Mouse (Mus musculus) layer of hippocampus, adult 11-12 months (tissue): ENCODE measurements around the gene Hif1an.

Experiments used
- DNase-seq: peaks from one replicate; pipeline ENCODE4 v3.0.0; 2022; ENCODE audit warnings: low spot score

Gene Hif1an

DNA sequence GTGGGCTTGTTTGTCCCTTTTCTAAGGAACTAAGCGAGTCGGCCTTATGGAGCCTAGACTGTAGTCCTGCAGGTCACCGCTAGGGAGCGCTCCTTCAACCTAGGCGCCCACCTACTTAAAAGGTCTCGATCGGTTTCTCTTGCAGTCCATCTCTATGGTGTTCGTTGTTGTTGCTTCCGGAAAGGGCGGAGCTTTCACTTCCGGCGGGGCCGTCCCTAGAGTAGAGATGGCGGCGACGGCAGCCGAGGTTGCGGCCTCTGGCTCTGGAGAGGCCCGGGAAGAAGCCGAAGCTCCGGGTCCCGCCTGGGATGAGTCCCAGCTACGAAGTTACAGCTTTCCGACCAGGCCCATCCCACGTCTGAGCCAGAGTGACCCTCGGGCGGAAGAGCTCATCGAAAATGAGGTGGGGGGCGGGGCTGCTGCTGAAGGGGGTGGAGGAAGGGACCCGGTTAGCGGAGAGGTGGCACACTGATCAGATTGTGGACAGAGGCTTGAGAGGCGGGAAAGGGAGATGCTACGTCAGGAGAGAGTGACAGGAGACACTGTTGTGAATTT lies at the start of gene Hif1an:
Gene Hif1an (plus strand): TSS at position 199 of the 555 bp plus-strand sequence.
- DNase-seq = peak; percentile 97

GRCm38 (mm10) chr19:44513054-44513833 lies 49.4 kb upstream of the Hif1an start:
- DNase-seq = no peak

GRCm38 (mm10) chr19:44513921-44514482 lies 48.6 kb upstream of the Hif1an start:
- no peak for DNase-seq

GRCm38 (mm10) chr19:44514521-44515451 lies 47.9 kb upstream of the Hif1an start:
- no peak for DNase-seq

GRCm38 (mm10) chr19:44515769-44516168 lies 46.9 kb upstream of the Hif1an start:
- DNase-seq = no peak

- DNase-seq = no peak
These were observed 44.5 kb upstream of the Hif1an start for GRCm38 (mm10) chr19:44517996-44518768.

- DNase-seq = no peak
These were observed 43.5 kb upstream of the Hif1an start for GRCm38 (mm10) chr19:44519152-44519551.

DNA sequence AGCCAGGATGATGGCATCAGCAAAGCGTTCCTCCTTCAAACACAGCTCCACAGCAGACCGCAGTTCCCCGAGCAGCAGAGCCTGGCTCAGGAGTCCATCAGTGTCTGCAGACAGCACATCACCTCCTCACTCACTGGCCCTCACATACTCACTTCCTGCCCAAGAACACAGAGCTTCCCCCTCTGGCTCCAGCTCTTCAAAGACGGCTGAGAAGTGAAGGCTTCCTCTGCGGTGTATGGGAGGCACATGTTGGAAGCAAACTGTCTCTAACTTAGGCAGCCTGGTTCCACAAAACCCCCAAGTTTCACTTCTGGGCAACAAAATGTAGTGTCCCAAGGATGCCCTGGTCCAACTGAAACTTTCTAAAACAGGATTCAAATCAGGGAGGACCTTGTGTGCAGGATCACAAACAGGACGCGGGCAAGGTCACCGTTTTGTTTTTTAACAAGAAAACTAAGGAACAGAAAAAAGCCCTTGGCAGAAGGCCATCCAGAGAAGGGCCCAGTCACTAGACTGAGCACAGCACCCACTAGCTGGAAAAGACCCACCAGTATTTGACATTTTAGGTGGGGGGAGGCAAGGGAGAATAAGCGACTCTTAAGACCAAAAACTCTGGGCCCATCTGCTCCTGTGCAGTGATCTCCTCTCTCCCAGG lies 37.0 kb upstream of the Hif1an start:
- no peak for DNase-seq

DNA sequence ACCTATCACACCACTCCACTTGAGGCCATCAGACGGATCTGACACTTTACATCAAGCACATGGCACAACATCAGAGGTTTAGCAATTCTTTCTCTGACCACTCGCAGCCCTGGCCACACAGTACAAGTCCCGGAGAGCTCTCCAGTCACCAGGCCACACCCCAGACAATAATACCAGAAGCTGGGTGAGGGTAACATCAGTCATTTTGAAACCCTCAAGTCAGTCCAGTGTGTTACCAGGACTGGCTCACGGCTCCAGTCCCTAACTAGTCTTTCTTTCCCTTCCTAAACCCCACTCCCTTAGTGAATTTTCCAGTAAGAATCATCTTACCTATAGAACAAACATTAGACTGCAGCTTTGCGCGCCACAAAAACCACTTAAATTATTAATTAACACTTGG lies 32.6 kb upstream of the Hif1an start:
- DNase-seq = no peak

- no peak for DNase-seq
These were observed 27.3 kb upstream of the Hif1an start for GRCm38 (mm10) chr19:44535376-44535775.

DNA sequence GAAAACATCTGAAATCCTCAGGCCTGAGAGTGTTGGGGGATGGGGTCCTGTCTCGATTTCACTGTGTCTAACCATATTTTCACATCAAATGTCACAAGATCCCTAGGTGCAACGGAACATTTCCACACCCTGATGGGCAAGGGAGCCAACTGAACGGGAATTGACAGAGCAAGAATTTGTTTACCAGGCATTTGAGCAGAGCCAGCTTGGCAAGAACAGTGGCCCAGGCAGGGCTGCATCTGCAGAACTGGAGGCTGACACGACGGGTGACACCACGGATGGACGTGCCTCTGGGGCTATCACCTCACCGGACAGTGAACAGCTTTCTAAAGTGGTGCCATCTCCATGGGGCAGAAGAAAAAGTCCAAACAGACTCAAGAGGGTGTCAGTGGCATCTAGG lies 25.2 kb upstream of the Hif1an start:
- no peak for DNase-seq

DNA sequence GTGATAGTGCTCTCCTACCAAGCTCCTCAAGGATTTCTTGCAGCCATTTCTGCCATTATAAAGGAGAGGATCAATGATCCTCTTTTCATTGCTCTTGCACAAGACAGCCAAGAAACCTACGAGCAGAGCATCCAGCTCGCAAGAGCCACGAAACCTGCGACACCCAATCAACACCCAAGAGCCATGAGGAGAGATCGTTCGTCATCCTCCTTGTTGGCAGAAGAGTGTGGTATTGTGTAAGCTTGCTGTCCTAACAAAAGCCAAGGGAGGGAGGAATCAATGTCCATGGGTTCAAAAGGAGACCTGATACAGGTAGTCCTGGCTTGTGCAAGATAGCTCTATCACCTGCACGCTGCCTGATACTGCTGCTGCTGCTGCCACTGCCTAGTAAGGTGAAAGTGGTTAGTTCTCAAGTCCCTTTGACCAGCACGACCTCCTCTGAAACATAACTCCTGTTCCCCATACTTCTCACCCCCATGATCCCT lies 19.9 kb upstream of the Hif1an start:
- no peak for DNase-seq

- no peak for DNase-seq
These were observed 18.3 kb upstream of the Hif1an start for GRCm38 (mm10) chr19:44544372-44544771.

DNA sequence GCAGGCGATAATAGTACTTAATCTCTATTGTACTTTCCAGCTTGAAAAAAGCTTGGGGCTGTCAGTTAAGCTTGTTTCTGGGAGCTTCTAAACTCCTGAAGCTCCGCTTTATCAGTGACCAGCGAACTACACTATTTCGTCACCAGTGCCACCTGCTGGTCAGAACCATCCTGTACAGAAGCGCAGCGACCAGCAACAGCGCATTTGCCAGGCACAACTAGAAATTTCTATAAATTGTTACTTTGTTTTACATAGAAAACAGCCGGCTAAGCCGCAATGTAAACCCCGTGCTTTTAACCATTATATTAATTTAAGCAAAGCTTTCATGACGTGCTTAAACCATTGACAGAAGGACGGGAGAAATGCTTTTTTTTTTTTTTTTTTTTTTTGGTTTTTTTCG lies 17.9 kb upstream of the Hif1an start:
- DNase-seq = peak; percentile 77

DNA sequence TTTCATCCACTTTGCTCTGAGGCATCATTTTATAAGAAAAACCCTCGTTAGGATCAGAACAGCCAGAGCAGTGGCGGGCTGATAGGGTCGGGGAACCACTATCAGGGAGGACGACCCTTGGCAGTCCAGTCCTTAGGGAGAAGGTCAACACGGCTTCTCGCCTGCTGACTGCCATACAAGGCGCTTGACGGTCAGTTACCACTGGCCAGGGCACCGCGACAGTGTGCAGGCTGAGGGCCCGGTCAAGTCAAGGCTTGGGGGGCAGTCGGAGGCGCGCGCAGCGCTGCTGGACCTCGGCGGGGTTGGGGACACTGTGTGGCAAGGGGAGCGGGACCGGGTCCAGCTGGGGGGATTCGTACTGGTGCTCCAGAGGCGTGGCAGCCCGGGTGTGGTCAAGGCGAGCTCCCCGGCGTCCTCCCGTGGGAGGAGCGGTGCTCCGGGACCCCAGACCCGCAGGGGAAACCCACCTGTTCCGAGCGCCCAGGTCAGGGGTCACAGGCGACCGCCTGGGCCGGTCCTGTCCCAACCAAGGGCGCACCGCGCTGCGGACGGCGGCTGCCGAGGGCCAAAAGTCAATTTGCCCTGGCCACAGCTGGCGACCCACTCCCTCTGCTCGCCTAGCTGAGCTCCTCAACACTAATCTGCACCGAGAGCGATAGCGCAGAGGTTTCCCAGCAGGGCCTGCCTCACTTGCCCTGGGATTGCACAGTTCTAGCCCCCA lies 17.2 kb upstream of the Hif1an start, which contains the start of gene Sec31b:
Gene Sec31b (minus strand): TSS at position 544 of the 721 bp plus-strand sequence.
- no peak for DNase-seq

GRCm38 (mm10) chr19:44552731-44553130 lies 9.9 kb upstream of the Hif1an start, which contains the start of gene Gm20538:
Gene Gm20538, minus strand, starts transcription at chr19:44552831.
- DNase-seq = no peak

DNA sequence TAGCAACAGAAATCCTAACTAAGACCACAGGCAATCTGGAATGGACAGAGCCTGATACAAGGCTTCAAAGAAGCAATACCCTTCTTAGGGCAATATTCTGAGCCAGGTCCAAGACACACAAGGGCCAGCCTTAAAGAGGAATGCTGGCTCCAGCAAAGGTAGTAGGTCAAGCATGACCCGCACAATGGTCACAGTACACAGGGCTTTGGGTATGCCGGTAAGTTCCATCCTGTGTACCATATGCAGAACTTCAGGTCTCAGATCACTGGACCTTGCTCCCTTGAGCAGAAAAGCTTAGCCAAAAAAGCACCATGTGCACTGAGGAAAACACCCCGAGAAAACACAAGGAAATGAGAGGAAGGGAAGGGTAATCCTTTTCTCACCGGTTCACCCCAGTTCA lies 9.4 kb upstream of the Hif1an start:
- DNase-seq = no peak

GRCm38 (mm10) chr19:44554490-44554860 lies 8.2 kb upstream of the Hif1an start:
- no peak for DNase-seq

DNA sequence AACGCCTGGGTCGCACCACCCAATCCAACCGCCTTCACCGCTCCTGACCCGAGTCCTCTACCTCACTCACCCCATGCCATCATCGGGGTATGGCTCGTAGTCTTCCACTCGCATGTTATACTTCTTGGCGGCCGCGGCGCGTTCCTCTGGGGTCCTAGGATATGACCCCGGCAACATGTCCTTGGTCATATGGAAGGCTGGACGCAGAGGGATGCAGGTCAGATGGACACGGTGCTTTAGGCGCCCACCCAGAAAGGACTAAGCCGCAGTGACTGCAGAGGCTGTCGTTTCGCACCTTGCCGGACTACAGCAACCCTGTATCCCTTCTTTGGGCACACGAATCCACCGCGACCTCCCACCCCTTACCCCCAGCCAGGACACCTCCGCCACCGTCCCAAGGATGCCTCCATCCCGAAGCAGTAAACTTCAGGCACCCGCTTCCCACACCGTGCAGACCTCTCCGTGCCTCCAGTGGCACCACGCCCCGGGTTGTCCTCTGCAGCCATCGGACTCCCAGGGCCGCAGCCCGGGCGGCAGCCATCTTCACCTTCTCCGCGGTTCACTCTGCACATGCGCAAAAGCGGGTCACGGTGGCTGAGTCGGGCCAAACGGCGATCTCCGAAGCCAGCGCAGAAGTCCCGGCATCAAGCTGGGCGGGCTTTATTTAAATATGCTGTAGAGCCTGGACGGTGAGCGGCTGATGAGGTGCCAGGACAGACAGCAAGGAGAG lies 7.6 kb upstream of the Hif1an start, which contains the start of gene Ndufb8:
Gene Ndufb8 (minus strand): TSS at position 580 of the 730 bp plus-strand sequence.
- peak; percentile 94 for DNase-seq
